Mouse (Mus musculus): ENCODE measurements around the gene Sox15. TPM values are rescaled to one million over a fixed set of nuclear protein-coding genes. Genes with fewer than 3 reads are reported as not detected.
"Not testable (repeated sequence)": the region's sequence is repeated elsewhere in the genome, so short reads cannot be mapped to it uniquely, and the experiment has no call there.

Gene Sox15
- total RNA-seq, 2 experiments from 2014 or later = 0.44 TPM; not detected in 1

GRCm38 (mm10) chr11:69621571-69622268, 33.4 kb upstream of the Sox15 start, which contains the start of gene Sat2:
Sat2 (plus strand) TSS chr11:69622024.
- peak in 1 of 2 experiments; percentile 45 for DNase-seq (ENCODE audit: low spot score in 2 of 2)

GRCm38 (mm10) chr11:69622406-69622805, 32.7 kb upstream of the Sox15 start:
- no peak for TF ChIP-seq CTCF (conservative IDR thresholded peaks at IDR 0.05)
- DNase-seq (ENCODE audit: low spot score in 2 of 2) = no peak
- Histone ChIP-seq H3K27ac (peak overlapping the region; percentile 94), H3K4me3 (peak overlapping the region; percentile 76)

More at GRCm38 (mm10) chr11:69621571-69622268, 33.4 kb upstream of the Sox15 start, which contains the start of gene Sat2:
- Histone ChIP-seq H3K27ac (peak within 1 kb of the TSS; percentile 94), H3K4me3 (peak within 1 kb of the TSS; percentile 76)
- no peak for TF ChIP-seq CTCF (conservative IDR thresholded peaks at IDR 0.05)

- no peak for DNase-seq (ENCODE audit: low spot score in 2 of 2)
- peak overlapping the region; percentile 94; the same call in 1 of the 2 replicates for H3K27ac ChIP-seq
- no peak for TF ChIP-seq CTCF (conservative IDR thresholded peaks at IDR 0.05)
- peak overlapping the region; percentile 76; the same call in 1 of the 2 replicates for H3K4me3 ChIP-seq
Observed at GRCm38 (mm10) chr11:69623006-69623405, 32.1 kb upstream of the Sox15 start.

- H3K27ac ChIP-seq; DNase-seq (ENCODE audit: low spot score in 2 of 2); H3K4me3 ChIP-seq: not testable (repeated sequence)
Observed at GRCm38 (mm10) chr11:69624339-69624738, 30.8 kb upstream of the Sox15 start.

GRCm38 (mm10) chr11:69628286-69628685, 26.8 kb upstream of the Sox15 start:
- TF ChIP-seq CTCF (conservative IDR thresholded peaks at IDR 0.05) = peak; percentile 96
- Histone ChIP-seq H3K27ac (no peak overlapping the region), H3K4me3 (no peak overlapping the region)
- DNase-seq (ENCODE audit: low spot score in 2 of 2) = peak in 1 of 2 experiments; percentile 72

GRCm38 (mm10) chr11:69629802-69630201, 25.3 kb upstream of the Sox15 start:
- no peak for DNase-seq (ENCODE audit: low spot score in 2 of 2)
- no peak overlapping the region for H3K27ac ChIP-seq
- H3K4me3 ChIP-seq = no peak overlapping the region
- TF ChIP-seq CTCF (conservative IDR thresholded peaks at IDR 0.05) = peak; percentile 80

GRCm38 (mm10) chr11:69632284-69633089, 22.6 kb upstream of the Sox15 start, which contains the start of gene Fxr2:
Fxr2 (plus strand) TSS chr11:69632990.
- TF ChIP-seq CTCF (conservative IDR thresholded peaks at IDR 0.05) = peak; percentile 84

GRCm38 (mm10) chr11:69633128-69633866, 21.8 kb upstream of the Sox15 start:
- DNase-seq (ENCODE audit: low spot score in 2 of 2) = peak; percentile 22 to 25
- H3K27ac ChIP-seq = peak overlapping the region; percentile 91
- TF ChIP-seq CTCF (conservative IDR thresholded peaks at IDR 0.05) = no peak

More at GRCm38 (mm10) chr11:69632284-69633089, 22.6 kb upstream of the Sox15 start, which contains the start of gene Fxr2:
- Histone ChIP-seq H3K27ac (peak within 1 kb of the TSS; percentile 91), H3K4me3 (peak within 1 kb of the TSS; percentile 87)
- peak; percentile 100 for DNase-seq (ENCODE audit: low spot score in 2 of 2)

GRCm38 (mm10) chr11:69635471-69635870, 19.6 kb upstream of the Sox15 start:
- TF ChIP-seq CTCF (conservative IDR thresholded peaks at IDR 0.05) = no peak
- Histone ChIP-seq H3K4me3 (no peak overlapping the region), H3K27ac (no peak overlapping the region)
- no peak for DNase-seq (ENCODE audit: low spot score in 2 of 2)

More at GRCm38 (mm10) chr11:69633128-69633866, 21.8 kb upstream of the Sox15 start:
- H3K4me3 ChIP-seq = peak overlapping the region; percentile 87

- no peak overlapping the region for H3K4me3 ChIP-seq
- DNase-seq (ENCODE audit: low spot score in 2 of 2) = no peak
- no peak for TF ChIP-seq CTCF (conservative IDR thresholded peaks at IDR 0.05)
- H3K27ac ChIP-seq = no peak overlapping the region
Observed at GRCm38 (mm10) chr11:69645860-69646259, 9.3 kb upstream of the Sox15 start.

- no peak overlapping the region for H3K27ac ChIP-seq
- TF ChIP-seq CTCF (conservative IDR thresholded peaks at IDR 0.05) = no peak
- DNase-seq (ENCODE audit: low spot score in 2 of 2) = no peak
Observed at GRCm38 (mm10) chr11:69653399-69653798, 1.7 kb upstream of the Sox15 start.

GRCm38 (mm10) chr11:69654760-69655159, 354 bp upstream of the Sox15 start:
- Histone ChIP-seq H3K4me3 (no peak overlapping the region), H3K27ac (no peak overlapping the region)
- no peak for DNase-seq (ENCODE audit: low spot score in 2 of 2)
- no peak for TF ChIP-seq CTCF (conservative IDR thresholded peaks at IDR 0.05)

More at GRCm38 (mm10) chr11:69653399-69653798, 1.7 kb upstream of the Sox15 start:
- H3K4me3 ChIP-seq = no peak overlapping the region

Data from layer of hippocampus, adult 2 months (tissue).